Mouse (Mus musculus) neural tube, embryonic 14.5 days (tissue): Measurements from ENCODE around the gene Clasp1. TPM values are rescaled to one million over a fixed set of nuclear protein-coding genes. Genes with fewer than 3 reads are reported as not detected.

Experiments used
- ATAC-seq: fragments of 200-750 bp; cut with Nextera tagmentation; 2 replicates; pipeline ENCODE4 v1.8.0; 2017; ENCODE audit warnings: low read depth, mild to moderate bottlenecking, moderate TSS enrichment, moderate library complexity
- H3K27ac ChIP-seq: fragments of 300-500 bp; sonication (generic); 2 replicates; pipeline ENCODE4 v1.5.1; 2014; ENCODE audit warnings: low read depth, mild to moderate bottlenecking, control low read depth, low read length, moderate library complexity, mixed read lengths
- H3K27me3 ChIP-seq: fragments of 300-500 bp; sonication (generic); 2 replicates; pipeline ENCODE4 v1.6.1; 2014; ENCODE audit warnings: low read length; ENCODE audit not compliant: control insufficient read depth, insufficient read depth
- H3K36me3 ChIP-seq: fragments of 300-500 bp; sonication (generic); 2 replicates; pipeline ENCODE4 v1.6.1; 2014; ENCODE audit warnings: low read length, mixed read lengths; ENCODE audit not compliant: control insufficient read depth, insufficient read depth
- H3K4me1 ChIP-seq: fragments of 300-500 bp; sonication (generic); 2 replicates; pipeline ENCODE4 v1.6.1; 2014; ENCODE audit warnings: low read length; ENCODE audit not compliant: control insufficient read depth, insufficient read depth
- H3K4me2 ChIP-seq: fragments of 300-500 bp; sonication (generic); 2 replicates; pipeline ENCODE4 v1.6.1; 2014; ENCODE audit warnings: mild to moderate bottlenecking, low read depth, low read length, control low read depth
- H3K4me3 ChIP-seq: fragments of 300-500 bp; sonication (generic); 2 replicates; pipeline ENCODE4 v1.5.1; 2014; ENCODE audit warnings: low read depth, low read length, control low read depth, mixed read lengths
- H3K9ac ChIP-seq: fragments of 300-500 bp; sonication (generic); replicated peaks from 2 replicates; pipeline ENCODE4 v1.6.1; 2014; ENCODE audit warnings: low read depth, mild to moderate bottlenecking, control low read depth, low read length, mixed read lengths
- H3K9me3 ChIP-seq: fragments of 300-500 bp; sonication (generic); 2 replicates; pipeline ENCODE4 v1.6.1; 2016; ENCODE audit warnings: low read length; ENCODE audit not compliant: control insufficient read depth
- WGBS: fragments of 180-500 bp; shearing (Covaris S2); extraction: QIAGEN DNeasy Blood & Tissue Kit; methylation state at CpG from one replicate; pipeline ENCODE4 v1.1.7; 2014; 5-methylcytosine and 5-hydroxymethylcytosine counted together
- polyA plus RNA-seq: library from polyadenylated mRNA; unstranded; fragments of >200 nt; fragmentation: Nextera tagmentation; extraction: Ambion mirVana; gene quantifications from 2 replicates; pipeline ENCODE4 v1.2.1, GENCODE M21; 2014

Clasp1 gene
- polyA plus RNA-seq, 1 experiment from 2014 or later: 149 TPM

- peaks cover 52% of the 10 kb centered on the region for H3K36me3 ChIP-seq
These were observed 134.3 kb downstream of the Clasp1 start for GRCm38 (mm10) chr1:118523161-118523560.

GRCm38 (mm10) chr1:118525336-118525735 lies 136.5 kb downstream of the Clasp1 start:
- peaks cover 56% of the 10 kb centered on the region for H3K36me3 ChIP-seq
- 89% methylated on average over 9 of the region's 9 CpGs for WGBS
- no peak overlapping the region for H3K9ac ChIP-seq
- H3K4me1 ChIP-seq: no peaks in the 10 kb centered on the region
- H3K27ac ChIP-seq: no peak overlapping the region
- H3K27me3 ChIP-seq: no peaks in the 10 kb centered on the region
- no peak overlapping the region for H3K4me2 ChIP-seq
- H3K9me3 ChIP-seq: no peaks in the 10 kb centered on the region
- ATAC-seq: no peak
- H3K4me3 ChIP-seq: no peak overlapping the region

More at GRCm38 (mm10) chr1:118523161-118523560, 134.3 kb downstream of the Clasp1 start:
- no peak overlapping the region for H3K27ac ChIP-seq
- WGBS: 79% methylated on average over 6 of the region's 6 CpGs
- no peak for ATAC-seq
- no peaks in the 10 kb centered on the region for H3K4me1 ChIP-seq
- no peaks in the 10 kb centered on the region for H3K27me3 ChIP-seq
- H3K9ac ChIP-seq: no peak overlapping the region
- no peak overlapping the region for H3K4me3 ChIP-seq
- no peak overlapping the region for H3K4me2 ChIP-seq
- H3K9me3 ChIP-seq: no peaks in the 10 kb centered on the region

DNA sequence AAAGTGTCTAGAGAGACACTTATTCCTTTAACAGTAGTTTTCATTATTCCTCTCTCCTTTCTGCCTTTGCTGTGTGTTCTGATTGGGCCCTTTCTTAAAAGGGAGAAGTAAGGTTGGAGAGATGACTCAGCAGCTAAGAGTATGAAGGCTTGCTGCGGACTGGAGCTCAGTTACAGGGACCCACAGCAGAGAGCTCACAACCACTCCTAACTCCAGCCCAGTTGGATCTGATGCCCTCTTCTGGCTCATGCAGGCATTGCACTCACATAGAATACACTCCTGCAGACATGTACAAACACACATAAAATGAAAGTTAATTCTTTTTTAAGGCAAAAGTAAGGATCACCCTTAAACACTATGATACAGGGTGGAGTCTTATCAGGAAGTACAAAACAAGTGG lies 140.4 kb downstream of the Clasp1 start:
- Histone ChIP-seq H3K4me2 (no peak overlapping the region), H3K4me3 (no peak overlapping the region), H3K9me3 (no peaks in the 10 kb centered on the region), H3K27me3 (no peaks in the 10 kb centered on the region), H3K4me1 (no peaks in the 10 kb centered on the region), H3K9ac (no peak overlapping the region), H3K27ac (no peak overlapping the region), H3K36me3 (peaks cover 57% of the 10 kb centered on the region)
- WGBS: 100% methylated on average over 1 of the region's 1 CpGs
- no peak for ATAC-seq

DNA sequence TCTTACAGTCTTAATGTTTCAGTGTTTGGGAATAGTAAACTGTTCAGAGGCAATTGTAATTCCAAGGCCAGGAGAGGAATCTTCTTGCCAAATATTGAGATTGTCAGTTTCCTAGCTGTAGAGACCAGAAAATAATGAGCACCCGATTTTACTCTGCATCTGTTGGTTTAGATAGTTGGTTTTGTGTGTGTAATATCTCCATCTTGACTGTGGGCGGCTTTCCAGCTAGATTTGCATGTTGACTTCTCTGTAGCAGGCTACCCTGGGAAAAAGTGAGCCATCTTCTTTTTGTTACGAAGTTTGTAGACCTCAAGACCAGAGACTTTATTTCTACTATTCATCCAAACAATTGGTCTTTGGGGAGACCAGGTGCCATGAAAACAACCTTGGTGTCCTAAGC lies 142.4 kb downstream of the Clasp1 start:
- no peaks in the 10 kb centered on the region for H3K4me1 ChIP-seq
- ATAC-seq: no peak

GRCm38 (mm10) chr1:118536021-118536420 lies 147.2 kb downstream of the Clasp1 start:
- no peak for ATAC-seq
- H3K9me3 ChIP-seq: no peaks in the 10 kb centered on the region
- no peak overlapping the region for H3K9ac ChIP-seq
- no peak overlapping the region for H3K4me3 ChIP-seq
- peaks cover 65% of the 10 kb centered on the region for H3K36me3 ChIP-seq
- H3K27ac ChIP-seq: no peak overlapping the region
- H3K4me2 ChIP-seq: no peak overlapping the region
- no peaks in the 10 kb centered on the region for H3K27me3 ChIP-seq
- 90% methylated on average over 15 of the region's 15 CpGs for WGBS
- H3K4me1 ChIP-seq: no peaks in the 10 kb centered on the region

More for the DNA sequence above, 142.4 kb downstream of the Clasp1 start:
- H3K36me3 ChIP-seq: peaks cover 63% of the 10 kb centered on the region
- H3K27me3 ChIP-seq: no peaks in the 10 kb centered on the region
- H3K27ac ChIP-seq: no peak overlapping the region
- H3K4me3 ChIP-seq: no peak overlapping the region
- no peak overlapping the region for H3K9ac ChIP-seq
- 98% methylated on average over 3 of the region's 3 CpGs for WGBS
- no peaks in the 10 kb centered on the region for H3K9me3 ChIP-seq
- no peak overlapping the region for H3K4me2 ChIP-seq

DNA sequence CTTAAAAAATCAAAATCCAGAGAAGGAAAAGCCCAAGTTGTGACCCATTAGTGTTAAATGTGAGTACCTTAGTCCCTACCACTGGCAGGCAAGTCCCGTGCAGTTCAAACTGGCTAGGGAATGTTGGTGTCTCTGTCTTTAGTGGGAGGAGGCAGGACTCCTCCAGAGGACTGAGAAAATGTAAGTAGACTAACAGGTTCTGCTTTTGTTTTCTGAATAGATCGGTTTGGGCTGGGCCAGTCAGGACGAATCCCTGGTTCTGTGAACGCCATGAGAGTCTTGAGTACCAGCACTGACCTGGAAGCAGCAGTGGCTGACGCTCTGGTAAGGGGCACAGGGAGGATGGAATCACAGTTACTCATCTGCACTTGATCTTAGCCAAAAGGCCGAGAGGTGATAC lies 150.2 kb downstream of the Clasp1 start:
- Histone ChIP-seq H3K9ac (no peak overlapping the region), H3K4me1 (no peaks in the 10 kb centered on the region), H3K36me3 (peaks cover 66% of the 10 kb centered on the region), H3K9me3 (no peaks in the 10 kb centered on the region), H3K27me3 (no peaks in the 10 kb centered on the region), H3K27ac (no peak overlapping the region), H3K4me2 (no peak overlapping the region), H3K4me3 (no peak overlapping the region)
- 97% methylated on average over 6 of the region's 6 CpGs for WGBS
- no peak for ATAC-seq

DNA sequence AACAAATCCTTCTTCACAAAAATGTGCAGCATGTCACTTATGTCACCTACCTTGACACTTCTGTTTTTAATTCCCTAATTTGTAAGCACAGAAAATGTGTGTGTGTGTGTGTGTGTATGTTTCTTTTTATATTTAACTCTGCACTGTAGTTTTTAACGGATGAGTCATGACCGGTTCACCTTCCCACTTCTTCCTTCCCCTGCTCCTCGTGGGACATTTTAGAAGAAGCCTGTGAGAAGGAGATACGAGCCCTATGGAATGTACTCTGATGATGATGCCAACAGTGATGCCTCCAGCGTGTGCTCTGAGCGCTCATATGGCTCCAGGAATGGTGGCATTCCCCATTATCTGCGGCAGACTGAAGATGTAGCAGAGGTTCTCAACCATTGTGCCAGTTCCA lies 154.0 kb downstream of the Clasp1 start:
- Histone ChIP-seq H3K4me3 (no peak overlapping the region), H3K4me2 (no peak overlapping the region), H3K4me1 (no peaks in the 10 kb centered on the region), H3K36me3 (peaks cover 59% of the 10 kb centered on the region), H3K9ac (no peak overlapping the region), H3K9me3 (no peaks in the 10 kb centered on the region), H3K27me3 (no peaks in the 10 kb centered on the region), H3K27ac (no peak overlapping the region)
- no peak for ATAC-seq
- whole genome bisulfite sequencing: 96% methylated on average over 7 of the region's 7 CpGs

DNA sequence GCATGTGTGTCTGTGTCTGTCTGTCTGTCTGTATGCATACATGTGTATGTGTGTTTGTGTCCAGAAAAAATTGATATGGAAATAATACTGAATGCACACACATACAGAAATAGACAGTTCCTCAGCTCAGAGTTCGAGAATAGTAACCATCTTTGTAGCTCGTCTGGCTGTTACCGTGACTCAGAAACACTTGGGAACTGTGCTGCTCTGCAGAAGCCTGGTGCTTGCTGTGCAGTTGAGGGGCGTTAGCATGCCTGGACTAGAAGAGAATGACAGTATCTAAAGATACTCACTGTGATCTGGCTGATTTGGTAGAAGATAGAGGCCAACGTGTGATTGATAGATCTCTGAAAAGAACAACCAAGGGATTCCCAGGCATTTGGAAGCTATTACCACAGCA lies 159.9 kb downstream of the Clasp1 start:
- Histone ChIP-seq H3K4me2 (no peak overlapping the region), H3K27me3 (no peaks in the 10 kb centered on the region), H3K4me1 (no peaks in the 10 kb centered on the region), H3K4me3 (no peak overlapping the region), H3K9ac (no peak overlapping the region), H3K36me3 (peaks cover 55% of the 10 kb centered on the region), H3K9me3 (no peaks in the 10 kb centered on the region), H3K27ac (no peak overlapping the region)
- 93% methylated on average over 5 of the region's 5 CpGs for WGBS
- ATAC-seq: no peak

GRCm38 (mm10) chr1:118551152-118551551 lies 162.3 kb downstream of the Clasp1 start:
- Histone ChIP-seq H3K4me1 (no peaks in the 10 kb centered on the region), H3K27ac (no peak overlapping the region), H3K36me3 (peaks cover 64% of the 10 kb centered on the region), H3K9me3 (no peaks in the 10 kb centered on the region), H3K27me3 (no peaks in the 10 kb centered on the region), H3K4me3 (no peak overlapping the region), H3K4me2 (no peak overlapping the region), H3K9ac (no peak overlapping the region)
- 93% methylated on average over 5 of the region's 5 CpGs for WGBS
- no peak for ATAC-seq

GRCm38 (mm10) chr1:118552071-118552470 lies 163.2 kb downstream of the Clasp1 start:
- no peaks in the 10 kb centered on the region for H3K9me3 ChIP-seq

More at GRCm38 (mm10) chr1:118552071-118552470, 163.2 kb downstream of the Clasp1 start:
- WGBS: 93% methylated on average over 4 of the region's 4 CpGs
- ATAC-seq: no peak
- no peak overlapping the region for H3K4me2 ChIP-seq
- H3K27me3 ChIP-seq: no peaks in the 10 kb centered on the region
- no peak overlapping the region for H3K9ac ChIP-seq
- H3K27ac ChIP-seq: no peak overlapping the region
- H3K4me3 ChIP-seq: no peak overlapping the region
- H3K4me1 ChIP-seq: no peaks in the 10 kb centered on the region
- peaks cover 61% of the 10 kb centered on the region for H3K36me3 ChIP-seq
